Mouse (Mus musculus) cerebellum, adult 2 months (tissue): ENCODE measurements around the gene Plxna1. TPM values are rescaled to one million over a fixed set of nuclear protein-coding genes. Genes with fewer than 3 reads are reported as not detected.

Experiments used
- DNase-seq, 2 experiments: peaks; one replicate each; pipeline ENCODE4 v3.0.0; 2021
- H3K27ac ChIP-seq: fragments of 200-500 bp; 2 replicates; pipeline ENCODE4 v1.5.1; 2012; ENCODE audit warnings: low read length, control low read depth, inconsistent platforms; ENCODE audit not compliant: insufficient read depth
- H3K27me3 ChIP-seq: fragments of 200-500 bp; 2 replicates; pipeline ENCODE4 v1.6.1; 2012; ENCODE audit warnings: inconsistent platforms, mild to moderate bottlenecking, low read length, moderate library complexity; ENCODE audit not compliant: control insufficient read depth, insufficient read depth
- H3K4me1 ChIP-seq: fragments of 200-500 bp; 2 replicates; pipeline ENCODE4 v1.6.1; 2011; ENCODE audit warnings: low read length; ENCODE audit not compliant: control insufficient read depth, insufficient read depth
- H3K4me3 ChIP-seq: fragments of 200-500 bp; replicated peaks from 2 replicates; pipeline ENCODE3; 2011; ENCODE audit warnings: mild to moderate bottlenecking, low read depth, low read length, control low read depth; ENCODE audit not compliant: insufficient read depth
- CTCF ChIP-seq: fragments of 200-500 bp; IDR thresholded peaks from 2 replicates; pipeline ENCODE4 v1.5.1; 2011; ENCODE audit warnings: low read depth, mild to moderate bottlenecking, control low read depth, low read length, moderate library complexity, borderline replicate concordance; ENCODE audit not compliant: insufficient read depth
- POLR2A ChIP-seq: fragments of 200-500 bp; IDR thresholded peaks from 2 replicates; pipeline ENCODE4 v1.6.1; 2011; ENCODE audit warnings: low read length, control low read depth, borderline replicate concordance; ENCODE audit not compliant: insufficient read depth
- WGBS: fragments of 180-500 bp; shearing (Covaris S2); methylation state at CpG from one replicate; pipeline ENCODE4 v1.1.7; 2018; 5-methylcytosine and 5-hydroxymethylcytosine counted together
- polyA plus RNA-seq: library from polyadenylated mRNA; depleted of rRNA; stranded (reverse); fragments of >200 nt; gene quantifications from 2 replicates; pipeline ENCODE4 v1.2.3, GENCODE M21; 2012

Gene Plxna1
- polyA plus RNA-seq, 1 experiment, result 59.7 TPM

- H3K4me3 ChIP-seq, result no peak overlapping the region
- no peaks in the 10 kb centered on the region for H3K27me3 ChIP-seq
- TF ChIP-seq POLR2A (no peak), CTCF (peak; percentile 23; the same call in 1 of the 2 replicates)
- H3K4me1 ChIP-seq, result peaks cover 40% of the 10 kb centered on the region
- WGBS, result 45% methylated on average over 2 of the region's 2 CpGs
- no peak overlapping the region for H3K27ac ChIP-seq
- peak; percentile 52 to 57 for DNase-seq
Measured at GRCm38 (mm10) chr6:89339447-89339846, 23.0 kb downstream of the Plxna1 start.

- TF ChIP-seq POLR2A, result no peak
- no peaks in the 10 kb centered on the region for H3K27me3 ChIP-seq
- 97% methylated on average over 8 of the region's 8 CpGs for WGBS
Measured at GRCm38 (mm10) chr6:89338733-89339132, 23.7 kb downstream of the Plxna1 start.

GRCm38 (mm10) chr6:89337574-89337973 is 24.8 kb downstream of the Plxna1 start:
- H3K27me3 ChIP-seq, result no peaks in the 10 kb centered on the region
- TF ChIP-seq POLR2A, result no peak
- no peak for TF ChIP-seq CTCF
- no peak overlapping the region for H3K4me3 ChIP-seq
- whole genome bisulfite sequencing, result 26% methylated on average over 9 of the region's 9 CpGs
- peaks cover 28% of the 10 kb centered on the region for H3K4me1 ChIP-seq
- no peak overlapping the region for H3K27ac ChIP-seq
- DNase-seq, result no peak

More at GRCm38 (mm10) chr6:89338733-89339132, 23.7 kb downstream of the Plxna1 start:
- Histone ChIP-seq H3K27ac (no peak overlapping the region), H3K4me3 (no peak overlapping the region), H3K4me1 (peaks cover 33% of the 10 kb centered on the region)
- DNase-seq, result no peak

GRCm38 (mm10) chr6:89333964-89334702 is 28.3 kb downstream of the Plxna1 start:
- TF ChIP-seq POLR2A (no peak), CTCF (no peak)
- no peak for DNase-seq

DNA sequence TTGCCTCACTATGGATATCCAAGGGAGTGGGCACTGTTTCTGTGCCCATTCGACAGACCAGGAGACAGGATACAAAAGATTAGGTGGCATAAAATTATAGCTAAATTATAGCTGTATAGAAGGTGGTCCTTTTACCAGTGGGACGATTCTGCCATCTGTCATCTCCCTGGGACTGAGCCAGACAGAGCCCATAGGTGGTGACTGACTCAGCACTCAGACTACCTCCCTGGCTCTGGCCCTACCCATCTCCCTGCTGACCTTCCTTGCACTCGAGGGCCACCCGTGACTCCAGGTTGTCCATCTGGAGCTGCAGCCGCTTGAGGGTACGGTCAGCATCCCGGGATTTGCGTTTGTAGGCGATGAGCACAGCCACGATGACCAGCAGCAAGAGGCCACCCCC is 31.5 kb downstream of the Plxna1 start:
- no peak overlapping the region for H3K4me3 ChIP-seq
- WGBS, result 18% methylated on average over 10 of the region's 10 CpGs
- no peaks in the 10 kb centered on the region for H3K27me3 ChIP-seq

More at GRCm38 (mm10) chr6:89333964-89334702, 28.3 kb downstream of the Plxna1 start:
- Histone ChIP-seq H3K4me1 (peaks cover 28% of the 10 kb centered on the region), H3K27ac (no peak overlapping the region), H3K27me3 (no peaks in the 10 kb centered on the region), H3K4me3 (no peak overlapping the region)
- 46% methylated on average over 12 of the region's 12 CpGs for WGBS

GRCm38 (mm10) chr6:89328634-89329033 is 33.8 kb downstream of the Plxna1 start:
- no peak for DNase-seq
- no peak overlapping the region for H3K27ac ChIP-seq
- no peak overlapping the region for H3K4me3 ChIP-seq
- TF ChIP-seq CTCF (no peak), POLR2A (no peak)
- no peaks in the 10 kb centered on the region for H3K27me3 ChIP-seq
- WGBS, result 62% methylated on average over 4 of the region's 4 CpGs
- H3K4me1 ChIP-seq, result peaks cover 9% of the 10 kb centered on the region

More for the DNA sequence above, 31.5 kb downstream of the Plxna1 start:
- TF ChIP-seq POLR2A, result no peak
- TF ChIP-seq CTCF, result no peak
- no peak overlapping the region for H3K27ac ChIP-seq
- H3K4me1 ChIP-seq, result peaks cover 9% of the 10 kb centered on the region
- peak; percentile 49 to 64 for DNase-seq

DNA sequence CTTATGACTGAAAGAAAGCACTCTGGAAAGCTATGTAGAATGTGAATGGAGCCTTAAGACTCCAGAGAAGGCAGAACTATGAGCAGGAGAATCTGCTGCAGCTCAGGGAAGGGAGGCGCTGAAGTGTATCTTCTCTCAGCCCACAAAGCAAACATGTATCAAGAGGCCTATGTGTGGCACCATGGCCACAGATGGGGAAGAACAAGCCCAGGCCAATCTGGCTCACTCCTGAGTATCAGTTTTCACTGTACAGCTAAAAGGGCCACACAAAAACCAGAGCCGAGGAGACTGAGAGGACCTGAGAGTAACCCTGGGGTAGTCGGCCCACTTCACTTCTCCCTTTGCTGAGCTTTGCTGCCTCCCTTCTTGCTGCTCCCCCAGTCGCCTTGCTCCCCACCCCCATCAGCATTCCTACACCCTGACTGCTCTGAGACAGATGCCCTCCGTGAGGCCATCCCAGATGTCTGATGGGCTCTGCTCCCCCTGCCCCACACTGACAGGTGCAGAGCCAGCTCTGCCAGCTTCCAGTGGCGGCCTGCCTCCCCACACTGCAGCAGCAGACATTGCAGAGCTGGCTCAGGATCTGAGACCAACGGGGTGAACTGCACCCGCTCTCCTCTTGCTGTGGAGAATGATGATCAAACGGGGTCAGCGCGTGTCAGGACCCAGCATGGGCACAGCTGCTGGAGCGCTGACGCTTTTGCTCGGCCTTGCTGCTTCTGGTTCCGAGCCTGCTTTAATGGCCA is 34.5 kb downstream of the Plxna1 start:
- H3K4me3 ChIP-seq, result no peak overlapping the region
- 45% methylated on average over 15 of the region's 15 CpGs for WGBS
- no peak for DNase-seq
- peaks cover 9% of the 10 kb centered on the region for H3K4me1 ChIP-seq
- H3K27ac ChIP-seq, result no peak overlapping the region
- no peak for TF ChIP-seq POLR2A
- no peak for TF ChIP-seq CTCF
- H3K27me3 ChIP-seq, result no peaks in the 10 kb centered on the region

DNA sequence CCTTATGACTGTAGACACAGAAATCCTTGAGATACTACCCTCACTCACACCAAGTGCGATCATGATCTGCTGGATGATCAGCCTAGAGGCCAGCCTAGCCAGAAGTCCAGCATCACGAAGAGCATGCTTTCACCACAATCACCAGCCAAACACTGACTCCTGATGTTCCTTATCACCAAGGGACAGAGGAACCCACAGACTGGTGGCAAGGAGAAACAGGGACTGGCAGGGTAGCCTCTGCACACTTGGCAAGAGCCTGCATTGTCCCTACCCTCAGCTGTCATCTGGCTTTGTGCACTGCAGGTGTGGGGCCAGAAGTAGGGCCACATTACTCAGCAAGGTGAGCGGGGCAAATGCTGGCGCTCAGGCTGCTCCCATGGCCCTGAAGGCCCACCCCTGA is 37.6 kb downstream of the Plxna1 start:
- Histone ChIP-seq H3K4me3 (no peak overlapping the region), H3K27ac (no peak overlapping the region), H3K27me3 (no peaks in the 10 kb centered on the region), H3K4me1 (peaks cover 5% of the 10 kb centered on the region; the same call in 1 of the 2 replicates)
- DNase-seq, result no peak
- 91% methylated on average over 4 of the region's 4 CpGs for WGBS
- no peak for TF ChIP-seq CTCF
- TF ChIP-seq POLR2A, result no peak
